Mouse (Mus musculus) heart, adult 9 months (tissue): ENCODE data around the gene Cdc6.

Experiments used
- DNase-seq, 2 experiments: peaks; one replicate each; pipeline ENCODE4 v3.0.0; 2022; ENCODE audit warnings: low spot score in 2 of 2

Cdc6 gene

GRCm38 (mm10) chr11:98907437-98908173, at the start of gene Cdc6:
Gene Cdc6, plus strand, starts transcription at chr11:98907801.
- peak; percentile 93 to 97 for DNase-seq

- peak; percentile 75 to 89 for DNase-seq
These were observed 48.6 kb upstream of the Cdc6 start for GRCm38 (mm10) chr11:98858759-98859731.

GRCm38 (mm10) chr11:98863028-98863750, 44.4 kb upstream of the Cdc6 start, which contains the start of gene Wipf2:
Gene Wipf2, plus strand, starts transcription at chr11:98863638.
- peak; percentile 92 to 95 for DNase-seq

- peak in 1 of 2 experiments; percentile 44 for DNase-seq
These were observed 43.7 kb upstream of the Cdc6 start for GRCm38 (mm10) chr11:98863751-98864429.

GRCm38 (mm10) chr11:98867293-98867692, 40.3 kb upstream of the Cdc6 start:
- no peak for DNase-seq

GRCm38 (mm10) chr11:98869906-98870305, 37.7 kb upstream of the Cdc6 start:
- DNase-seq: no peak

- DNase-seq: no peak
These were observed 36.8 kb upstream of the Cdc6 start for GRCm38 (mm10) chr11:98870791-98871190.

GRCm38 (mm10) chr11:98871416-98871815, 36.2 kb upstream of the Cdc6 start:
- DNase-seq: no peak

GRCm38 (mm10) chr11:98872040-98872439, 35.6 kb upstream of the Cdc6 start:
- DNase-seq: peak; percentile 64 to 71

- DNase-seq: peak; percentile 39 to 64
These were observed 33.7 kb upstream of the Cdc6 start for GRCm38 (mm10) chr11:98873900-98874299.

GRCm38 (mm10) chr11:98877001-98877400, 30.6 kb upstream of the Cdc6 start:
- DNase-seq: no peak

GRCm38 (mm10) chr11:98887703-98888102, 19.9 kb upstream of the Cdc6 start:
- DNase-seq: no peak

GRCm38 (mm10) chr11:98889077-98889476, 18.5 kb upstream of the Cdc6 start:
- no peak for DNase-seq

- DNase-seq: no peak
These were observed 17.6 kb upstream of the Cdc6 start for GRCm38 (mm10) chr11:98889977-98890376.

- no peak for DNase-seq
These were observed 15.2 kb upstream of the Cdc6 start for GRCm38 (mm10) chr11:98892426-98892825.

GRCm38 (mm10) chr11:98900529-98901125, 7.0 kb upstream of the Cdc6 start:
- DNase-seq: peak in 1 of 2 experiments; percentile 21

- no peak for DNase-seq
These were observed 4.9 kb upstream of the Cdc6 start for GRCm38 (mm10) chr11:98902621-98903245.

- DNase-seq: no peak
These were observed 3.0 kb upstream of the Cdc6 start for GRCm38 (mm10) chr11:98904577-98904976.

- DNase-seq: no peak
These were observed 2.6 kb upstream of the Cdc6 start for GRCm38 (mm10) chr11:98905033-98905432.

- DNase-seq: no peak
These were observed 2.0 kb upstream of the Cdc6 start for GRCm38 (mm10) chr11:98905583-98905982.
